Mouse (Mus musculus) urinary bladder, adult 18-20 months (tissue): Measurements from ENCODE around the gene Slc47a1.
"Not testable (repeated sequence)": the region's sequence is repeated elsewhere in the genome, so short reads cannot be mapped to it uniquely, and the experiment has no call there.

ENCODE experiments used
- DNase-seq, 2 experiments: peaks; one replicate each; pipeline ENCODE4 v3.0.0; 2022; ENCODE audit warnings: low spot score in 2 of 2, mixed read lengths in 2 of 2

Gene Slc47a1

GRCm38 (mm10) chr11:61319233-61319922, 58.8 kb downstream of the Slc47a1 start:
- no peak for DNase-seq

- DNase-seq = no peak
Observed at GRCm38 (mm10) chr11:61316864-61317263, 61.3 kb downstream of the Slc47a1 start.

- DNase-seq = no peak
Observed at GRCm38 (mm10) chr11:61310321-61310720, 67.8 kb downstream of the Slc47a1 start.

GRCm38 (mm10) chr11:61309831-61310230, 68.3 kb downstream of the Slc47a1 start:
- DNase-seq = no peak

GRCm38 (mm10) chr11:61307795-61308194, 70.3 kb downstream of the Slc47a1 start:
- DNase-seq = no peak

GRCm38 (mm10) chr11:61305377-61305776, 72.8 kb downstream of the Slc47a1 start:
- DNase-seq = no peak

GRCm38 (mm10) chr11:61304535-61304934, 73.6 kb downstream of the Slc47a1 start:
- DNase-seq = not testable (repeated sequence)

- no peak for DNase-seq
Observed at GRCm38 (mm10) chr11:61300716-61301392, 77.3 kb downstream of the Slc47a1 start.

GRCm38 (mm10) chr11:61300205-61300604, 77.9 kb downstream of the Slc47a1 start:
- no peak for DNase-seq

GRCm38 (mm10) chr11:61297901-61298300, 80.2 kb downstream of the Slc47a1 start:
- peak in 1 of 2 experiments; percentile 23 for DNase-seq

GRCm38 (mm10) chr11:61297326-61297725, 80.8 kb downstream of the Slc47a1 start:
- DNase-seq = no peak

- DNase-seq = no peak
Observed at GRCm38 (mm10) chr11:61296556-61296955, 81.6 kb downstream of the Slc47a1 start.

GRCm38 (mm10) chr11:61295556-61295955, 82.6 kb downstream of the Slc47a1 start:
- DNase-seq = no peak

GRCm38 (mm10) chr11:61294431-61294830, 83.7 kb downstream of the Slc47a1 start:
- DNase-seq = no peak
